Mouse (Mus musculus): ENCODE measurements around the gene Ebf1.

GRCm38 (mm10) chr11:44746731-44747130, 129.6 kb downstream of the Ebf1 start:
- TF ChIP-seq CTCF (IDR thresholded peaks at IDR 0.05) = no peak
- TF ChIP-seq EP300 (IDR thresholded peaks at IDR 0.05) = no peak
